Mouse (Mus musculus) inflammation-experienced regulatory T-cells, adult 16 weeks (primary cell): ENCODE measurements around the gene Lhx9. TPM values are rescaled to one million over a fixed set of nuclear protein-coding genes. Genes with fewer than 3 reads are reported as not detected.

Source experiments
- polyA plus RNA-seq: library from polyadenylated mRNA; unstranded; fragments of 100-300 nt; shearing (Covaris generic); gene quantifications from one replicate; pipeline ENCODE4 v1.2.1, GENCODE M21; 2017

The Lhx9 gene
- polyA plus RNA-seq: not detected

GRCm38 (mm10) chr1:138848511-138849109 is at the start of gene Lhx9:
Gene Lhx9 (minus strand): TSS chr1:138848577.

GRCm38 (mm10) chr1:138856101-138856950 is 7.9 kb upstream of the Lhx9 start, which contains the start of gene 2310009B15Rik:
Gene 2310009B15Rik (minus strand): TSS chr1:138856852.

Other genes with a start within 250 kb of the Lhx9 start
- 92.9 TPM for gene Nek7, start 228.4 kb downstream of the Lhx9 start, polyA plus RNA-seq
- gene 2310009B15Rik, start 8.3 kb upstream of the Lhx9 start, polyA plus RNA-seq: 12.8 TPM
- 12.7 TPM for gene Dennd1b, start 114.9 kb upstream of the Lhx9 start, polyA plus RNA-seq